Mouse (Mus musculus) kidney, adult 8-10 months (tissue): Measurements from ENCODE around the gene Fcrla.
"Not testable (repeated sequence)": the region's sequence is repeated elsewhere in the genome, so short reads cannot be mapped to it uniquely, and the experiment has no call there.

Experiments used
- DNase-seq, 2 experiments: peaks; one replicate each; pipeline ENCODE4 v3.0.0; 2022

The Fcrla gene

DNA sequence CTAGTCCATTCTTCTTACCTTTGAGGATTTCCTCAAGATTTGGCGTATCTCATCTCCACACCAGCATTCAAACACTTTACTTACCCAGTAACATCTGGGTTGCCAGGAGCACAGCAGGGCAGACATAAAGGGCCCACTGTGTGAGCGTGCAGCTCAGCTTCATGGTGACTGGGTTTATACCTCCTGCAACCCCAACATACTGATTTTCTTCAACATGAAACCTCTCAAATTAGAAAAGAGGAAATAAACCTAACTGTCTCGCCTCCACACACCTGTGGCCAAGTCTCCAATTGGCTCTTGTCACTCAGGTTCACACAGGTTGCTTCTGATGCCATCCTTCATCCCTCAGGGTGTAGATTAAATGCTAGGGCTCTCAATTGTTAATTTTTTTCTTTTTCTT lies at the start of gene Fcrla:
TSS of gene Fcrla (minus strand) at position 206 of the 400 bp plus-strand sequence.
- no peak for DNase-seq

DNA sequence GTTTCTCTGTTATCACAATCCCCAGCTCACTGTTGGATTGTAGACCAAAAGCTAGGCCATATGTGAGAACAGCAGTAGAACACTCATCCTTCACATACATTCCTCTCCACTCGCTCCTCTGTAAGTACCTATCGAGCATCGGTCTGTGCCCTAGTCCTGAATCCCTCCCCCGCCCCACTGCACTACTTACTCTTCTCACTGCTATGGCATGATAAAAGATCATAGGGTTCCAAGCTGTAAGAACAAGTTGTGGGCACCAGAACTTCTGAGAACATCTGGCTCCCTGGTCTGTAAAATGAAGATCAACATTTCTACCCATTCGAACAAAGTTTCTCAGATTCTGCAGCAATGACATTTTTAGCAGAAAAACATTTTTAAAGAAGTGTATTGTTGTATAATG lies 49.1 kb upstream of the Fcrla start, which contains the start of gene Fcgr2b:
TSS of gene Fcgr2b (minus strand) at position 101 of the 400 bp plus-strand sequence.
- DNase-seq, result no peak

GRCm38 (mm10) chr1:170975751-170976161 lies 48.4 kb upstream of the Fcrla start:
- peak; percentile 70 to 89 for DNase-seq

DNA sequence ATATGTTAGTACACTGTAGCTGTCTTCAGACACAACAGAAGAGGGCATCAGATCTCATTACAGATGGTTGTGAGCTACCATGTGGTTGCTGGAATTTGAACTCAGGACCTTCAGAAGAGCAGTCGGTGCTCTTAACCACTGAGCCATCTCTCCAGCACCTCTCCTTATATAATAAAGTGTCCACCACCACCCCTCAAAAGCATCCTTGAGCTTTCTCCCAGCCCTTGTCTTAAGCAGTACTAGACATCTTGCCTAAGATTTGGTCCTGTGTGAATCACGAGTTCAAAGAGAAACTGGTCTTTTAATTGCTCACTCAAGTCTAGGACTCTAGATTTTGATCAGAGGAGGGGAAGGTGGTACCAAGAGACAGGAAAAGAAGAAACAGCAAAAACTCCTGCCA lies 48.0 kb upstream of the Fcrla start:
- DNase-seq, result not testable (repeated sequence)

DNA sequence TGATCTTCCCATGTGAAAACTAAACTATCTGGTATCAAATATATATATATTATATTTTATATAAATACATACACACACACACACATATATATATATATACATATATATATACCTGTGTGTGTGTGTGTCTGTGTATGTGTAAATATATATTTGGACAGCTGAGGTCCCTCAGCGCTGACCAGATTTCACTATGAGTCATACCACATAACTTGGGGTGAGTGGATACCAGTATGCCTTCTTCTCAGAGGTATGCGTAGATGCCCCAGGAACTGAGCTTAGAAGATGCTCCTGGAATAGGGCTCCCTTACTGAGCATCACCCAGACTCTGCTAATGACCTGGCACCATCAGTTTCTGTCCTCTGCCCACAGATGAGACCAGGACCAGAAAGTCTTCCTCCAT lies 47.4 kb upstream of the Fcrla start:
- no peak for DNase-seq

- peak; percentile 45 to 61 for DNase-seq
These were observed 46.8 kb upstream of the Fcrla start for GRCm38 (mm10) chr1:170974171-170974570.

DNA sequence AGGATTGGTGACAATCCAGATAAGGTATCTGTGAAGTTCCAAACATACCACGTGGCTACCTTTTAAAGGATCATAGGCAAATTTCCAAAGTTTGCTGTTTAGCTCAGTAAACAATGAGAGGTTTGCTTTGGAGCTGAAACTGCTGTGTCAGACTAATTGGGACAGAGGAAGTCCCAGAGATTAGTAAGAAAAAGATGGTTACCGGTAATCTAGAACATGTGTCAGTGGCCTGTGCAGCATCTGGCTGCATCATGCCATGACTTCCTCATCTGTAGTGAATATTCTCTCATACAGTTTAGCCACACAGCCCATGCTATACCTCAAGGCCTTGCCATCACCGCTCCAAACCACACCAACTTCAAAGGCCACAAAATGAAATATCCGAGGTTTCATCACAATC lies 45.6 kb upstream of the Fcrla start:
- no peak for DNase-seq

DNA sequence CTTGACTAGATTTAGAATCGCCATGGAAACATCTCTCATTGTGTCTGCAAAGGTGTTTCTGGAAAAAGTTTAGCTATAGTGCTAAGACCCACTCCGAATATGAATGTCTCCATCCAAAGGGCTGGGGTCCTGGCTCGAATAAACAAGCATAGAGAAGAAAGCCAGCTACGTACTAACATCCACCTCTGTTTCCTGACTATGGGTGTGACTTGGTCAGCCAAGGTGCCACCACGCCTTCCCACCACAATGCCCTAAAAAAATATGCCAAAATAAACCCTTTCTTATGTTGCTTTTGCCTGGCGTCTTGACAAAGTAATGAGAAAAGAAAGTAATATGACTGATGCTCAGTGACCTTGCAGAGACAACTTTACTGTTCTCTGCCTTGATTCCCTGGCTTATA lies 45.1 kb upstream of the Fcrla start:
- no peak for DNase-seq

DNA sequence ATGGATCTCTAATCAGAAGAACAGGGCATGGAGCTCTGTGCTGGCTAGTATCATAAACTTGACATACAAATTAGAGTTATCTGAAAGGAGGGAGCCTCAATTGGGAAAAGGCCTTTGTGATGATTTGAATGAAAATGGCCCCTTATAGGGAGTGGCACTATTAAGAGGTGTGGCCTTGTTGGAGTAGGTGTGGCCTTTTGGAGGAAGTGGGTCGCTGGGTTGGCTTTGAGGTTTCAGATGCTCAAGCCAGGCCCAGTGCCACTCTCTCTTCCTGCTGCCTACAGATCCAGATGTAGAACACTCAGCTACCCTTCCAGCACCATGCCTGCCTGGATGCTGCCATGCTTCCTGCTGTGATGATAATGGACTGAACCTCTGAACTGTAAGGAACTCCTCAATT lies 41.2 kb upstream of the Fcrla start:
- DNase-seq, result no peak

- DNase-seq, result no peak
These were observed 40.2 kb upstream of the Fcrla start for GRCm38 (mm10) chr1:170967581-170967980.

- DNase-seq, result no peak
These were observed 35.7 kb upstream of the Fcrla start for GRCm38 (mm10) chr1:170963087-170963486.

DNA sequence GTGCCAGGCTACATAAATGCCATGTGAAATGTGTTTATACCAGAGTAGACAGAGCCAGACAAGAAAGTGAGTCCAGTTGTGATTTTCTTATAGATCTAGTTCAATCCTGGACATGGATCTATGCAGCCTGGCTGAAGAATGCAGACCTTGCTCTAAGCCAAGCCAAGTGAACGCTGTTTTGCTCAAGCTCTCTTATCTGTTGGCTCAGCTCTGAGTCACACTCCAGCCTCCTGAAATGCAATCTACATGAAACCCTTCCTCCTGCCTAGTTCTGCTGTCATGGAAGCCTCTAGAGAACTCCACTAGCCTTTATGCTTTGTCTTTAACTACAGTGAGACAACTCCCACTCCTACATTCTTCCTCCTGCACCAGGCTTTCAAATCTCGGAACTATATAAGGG lies 34.9 kb upstream of the Fcrla start:
- no peak for DNase-seq

GRCm38 (mm10) chr1:170961101-170961500 lies 33.7 kb upstream of the Fcrla start:
- DNase-seq, result no peak

DNA sequence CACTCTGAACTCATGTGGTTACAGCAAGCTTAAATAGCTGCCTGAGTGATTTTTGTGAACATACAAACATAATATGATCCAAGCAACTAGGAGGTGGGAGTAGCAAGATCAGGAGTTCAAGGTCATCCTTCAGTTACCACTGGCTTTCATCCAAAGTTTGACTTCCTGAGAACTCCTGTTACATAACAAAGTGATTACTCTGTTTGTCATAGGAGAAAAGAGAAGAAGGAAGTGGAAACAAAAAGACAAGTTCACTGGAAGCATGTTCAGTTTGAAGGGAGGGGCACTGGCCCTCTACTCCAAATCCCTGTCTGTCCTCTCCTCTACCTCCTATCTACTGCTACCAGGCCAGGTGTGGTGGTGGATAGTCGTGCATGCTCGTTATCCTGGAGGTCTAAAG lies 32.4 kb upstream of the Fcrla start:
- peak in 1 of 2 experiments; percentile 50 for DNase-seq

DNA sequence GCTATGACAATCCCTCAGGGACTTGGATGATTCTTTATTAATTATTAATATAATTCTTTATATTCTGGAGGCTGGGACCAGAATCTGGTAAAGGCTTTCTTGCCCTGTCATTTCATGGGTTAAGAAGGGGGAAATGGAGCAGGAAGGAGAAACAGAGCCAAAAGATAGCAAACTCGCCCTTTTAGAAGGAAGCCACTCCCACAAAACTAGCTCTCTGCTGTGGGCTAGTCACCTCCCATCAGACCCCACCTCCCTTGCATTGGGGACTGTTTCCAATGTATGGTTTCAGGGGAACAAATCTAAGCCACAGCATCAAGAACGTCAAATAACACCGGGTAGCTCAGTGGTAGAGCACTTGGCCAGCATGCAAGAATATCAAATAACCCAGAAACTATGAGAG lies 30.8 kb upstream of the Fcrla start:
- DNase-seq, result no peak

DNA sequence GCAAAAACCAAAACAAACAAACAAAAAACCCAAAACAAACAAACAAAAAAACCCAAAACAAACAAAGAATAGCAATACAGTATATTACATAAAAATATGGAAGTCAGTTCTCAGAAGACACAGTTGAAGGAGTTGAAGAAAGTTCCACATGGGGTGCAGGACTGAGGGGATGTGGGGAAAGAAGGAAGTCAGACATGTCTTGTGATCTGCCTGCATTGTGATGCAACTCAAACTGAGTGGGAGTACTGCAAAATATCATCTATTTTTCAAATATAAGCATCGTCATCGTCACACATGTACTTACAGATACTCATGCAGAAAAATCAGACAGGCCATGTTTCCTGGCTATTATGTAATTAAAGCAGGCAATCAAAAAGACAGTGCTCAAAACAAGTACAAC lies 25.8 kb upstream of the Fcrla start:
- no peak for DNase-seq

- DNase-seq, result no peak
These were observed 23.4 kb upstream of the Fcrla start for GRCm38 (mm10) chr1:170950772-170951171.

DNA sequence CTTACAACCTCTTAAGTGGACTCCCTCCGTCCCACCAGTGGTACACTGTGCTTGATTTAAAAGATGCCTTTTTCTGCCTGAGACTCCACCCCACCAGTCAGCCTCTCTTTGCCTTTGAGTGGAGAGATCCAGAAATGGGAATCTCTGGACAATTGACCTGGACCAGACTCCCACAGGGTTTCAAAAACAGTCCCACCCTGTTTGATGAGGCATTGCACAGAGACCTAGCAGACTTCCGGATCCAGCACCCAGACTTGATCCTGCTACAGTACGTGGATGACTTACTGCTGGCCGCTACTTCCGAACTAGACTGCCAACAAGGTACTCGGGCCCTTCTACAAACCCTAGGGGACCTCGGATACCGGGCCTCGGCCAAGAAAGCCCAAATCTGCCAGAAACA lies 17.5 kb upstream of the Fcrla start:
- DNase-seq, result not testable (repeated sequence)

GRCm38 (mm10) chr1:170944151-170944550 lies 16.8 kb upstream of the Fcrla start:
- not testable (repeated sequence) for DNase-seq

GRCm38 (mm10) chr1:170939255-170939654 lies 11.9 kb upstream of the Fcrla start:
- peak; percentile 9 to 13 for DNase-seq

- no peak for DNase-seq
These were observed 7.0 kb upstream of the Fcrla start for GRCm38 (mm10) chr1:170934383-170934782.

DNA sequence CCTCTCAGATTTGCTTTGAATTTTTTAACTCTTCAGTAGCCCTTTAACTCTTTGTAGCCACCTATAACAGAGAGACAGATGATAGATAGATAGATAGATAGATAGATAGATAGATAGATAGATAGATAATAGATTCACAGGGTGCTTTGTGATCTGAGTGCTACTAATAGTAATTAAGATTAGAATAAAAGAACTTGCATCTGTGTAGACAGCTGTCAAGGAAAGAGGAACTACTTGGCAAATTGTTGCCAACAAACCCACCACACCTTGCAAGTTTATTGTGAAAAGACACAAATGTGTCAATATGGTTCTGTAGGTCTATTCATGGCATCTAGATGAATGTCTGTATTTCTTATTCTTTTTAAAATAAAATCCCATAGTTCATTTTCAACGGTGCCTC lies 6.6 kb upstream of the Fcrla start:
- no peak for DNase-seq

GRCm38 (mm10) chr1:170933386-170933920 lies 6.1 kb upstream of the Fcrla start:
- no peak for DNase-seq

DNA sequence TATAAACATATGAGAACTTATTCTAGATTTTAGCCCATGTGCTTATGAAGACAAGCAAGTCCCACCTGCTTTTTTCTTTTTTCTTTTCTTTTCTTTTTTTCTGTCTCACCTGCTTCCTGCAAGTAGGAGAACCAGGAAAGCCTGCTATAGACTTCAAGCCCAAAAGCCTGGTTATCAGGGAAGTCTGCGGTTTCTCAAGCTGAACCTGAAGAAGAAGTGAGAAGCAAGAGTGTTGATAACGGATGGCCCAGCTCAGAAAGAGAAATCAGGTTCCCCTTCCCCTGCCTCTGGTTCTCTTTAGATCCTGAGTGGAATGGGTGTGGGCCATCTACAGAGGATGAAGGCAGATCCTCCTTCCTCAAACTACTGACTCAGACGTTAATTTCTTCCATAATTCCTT lies 4.7 kb upstream of the Fcrla start:
- DNase-seq, result no peak

- no peak for DNase-seq
These were observed 1.9 kb upstream of the Fcrla start for GRCm38 (mm10) chr1:170929245-170929644.

GRCm38 (mm10) chr1:170928467-170928866 lies 1.1 kb upstream of the Fcrla start:
- DNase-seq, result no peak
